Mouse (Mus musculus) heart, embryonic 13.5 days (tissue): ENCODE results near the gene Cryz. TPM values are rescaled to one million over a fixed set of nuclear protein-coding genes. Genes with fewer than 3 reads are reported as not detected.

Source experiments
- ATAC-seq: fragments of 200-750 bp; cut with Nextera tagmentation; 2 replicates; pipeline ENCODE4 v1.8.0; 2017; ENCODE audit warnings: moderate TSS enrichment; ENCODE audit not compliant: insufficient number of reproducible peaks, low FRiP score, low TSS enrichment; ENCODE audit errors: extremely low read depth
- H3K27ac ChIP-seq: fragments of 300-500 bp; sonication (generic); replicated peaks from 2 replicates; pipeline ENCODE4 v1.5.1; 2015; ENCODE audit warnings: moderate library complexity, mild to moderate bottlenecking, inconsistent platforms
- H3K27me3 ChIP-seq: fragments of 300-500 bp; sonication (generic); replicated peaks from 2 replicates; pipeline ENCODE4 v1.6.1; 2015; ENCODE audit warnings: mild to moderate bottlenecking, inconsistent platforms
- H3K36me3 ChIP-seq: fragments of 300-500 bp; sonication (generic); 2 replicates; pipeline ENCODE4 v1.6.1; 2015; ENCODE audit warnings: mild to moderate bottlenecking, inconsistent platforms
- H3K4me1 ChIP-seq: fragments of 300-500 bp; sonication (generic); 2 replicates; pipeline ENCODE4 v1.6.1; 2015; ENCODE audit warnings: inconsistent platforms
- H3K4me2 ChIP-seq: fragments of 300-500 bp; sonication (generic); 2 replicates; pipeline ENCODE4 v1.6.1; 2015; ENCODE audit warnings: inconsistent platforms, mild to moderate bottlenecking, moderate library complexity
- H3K4me3 ChIP-seq: fragments of 300-500 bp; sonication (generic); 2 replicates; pipeline ENCODE4 v1.5.1; 2015; ENCODE audit warnings: moderate library complexity, mild to moderate bottlenecking, inconsistent platforms
- H3K9ac ChIP-seq: fragments of 300-500 bp; sonication (generic); 2 replicates; pipeline ENCODE4 v1.6.1; 2015; ENCODE audit warnings: inconsistent platforms, mild to moderate bottlenecking, moderate library complexity
- H3K9me3 ChIP-seq: fragments of 300-500 bp; sonication (generic); 2 replicates; pipeline ENCODE4 v1.6.1; 2016; ENCODE audit warnings: inconsistent platforms
- WGBS: fragments of 180-500 bp; shearing (Covaris S2); methylation state at CpG from one replicate; pipeline ENCODE4 v1.1.7; 2015; ENCODE audit warnings: mixed read lengths; 5-methylcytosine and 5-hydroxymethylcytosine counted together
- polyA plus RNA-seq: library from polyadenylated mRNA; unstranded; fragments of >200 nt; fragmentation: Nextera tagmentation; extraction: Ambion mirVana; gene quantifications from 2 replicates; pipeline ENCODE4 v1.2.1, GENCODE M21; 2015

Gene Cryz
- polyA plus RNA-seq, 1 experiment from 2014 or later, result 9.6 TPM

GRCm38 (mm10) chr3:154652581-154653420 lies 56.3 kb downstream of the Cryz start:
- 41% methylated on average over 24 of the region's 24 CpGs for WGBS
- Histone ChIP-seq H3K27ac (no peak overlapping the region), H3K36me3 (no peaks in the 10 kb centered on the region), H3K27me3 (peaks cover 34% of the 10 kb centered on the region), H3K4me2 (no peak overlapping the region), H3K9me3 (no peaks in the 10 kb centered on the region), H3K4me1 (peaks cover 9% of the 10 kb centered on the region), H3K9ac (no peak overlapping the region), H3K4me3 (no peak overlapping the region)
- no peak for ATAC-seq

- Histone ChIP-seq H3K4me2 (no peak overlapping the region), H3K9ac (no peak overlapping the region), H3K36me3 (no peaks in the 10 kb centered on the region), H3K27me3 (peaks cover 34% of the 10 kb centered on the region), H3K27ac (no peak overlapping the region), H3K4me1 (peaks cover 9% of the 10 kb centered on the region), H3K9me3 (no peaks in the 10 kb centered on the region), H3K4me3 (no peak overlapping the region)
- 68% methylated on average over 5 of the region's 5 CpGs for WGBS
- ATAC-seq, result no peak
These were observed 56.9 kb downstream of the Cryz start for GRCm38 (mm10) chr3:154653454-154653853.

DNA sequence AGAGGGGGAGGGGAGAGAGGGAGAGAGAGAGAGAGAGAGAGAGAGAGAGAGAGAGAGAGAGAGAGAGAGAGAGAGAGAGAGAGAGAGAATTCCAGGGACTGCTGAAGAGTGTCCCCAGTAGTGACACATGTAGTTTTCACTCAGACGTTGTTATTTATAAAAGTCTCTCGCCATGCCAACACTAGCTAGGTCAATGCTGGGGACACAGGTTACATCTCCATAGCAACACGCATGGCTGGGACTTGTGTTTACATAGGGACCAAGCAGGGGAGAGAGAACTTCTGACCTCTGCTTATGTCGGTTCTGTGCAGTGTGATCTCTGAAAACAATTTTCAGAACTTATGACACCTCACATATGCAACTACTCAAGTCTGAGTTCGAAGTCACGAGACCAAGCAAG lies 57.8 kb downstream of the Cryz start:
- H3K27me3 ChIP-seq, result peaks cover 34% of the 10 kb centered on the region
- no peak for ATAC-seq
- 50% methylated on average over 6 of the region's 6 CpGs for WGBS
- H3K4me1 ChIP-seq, result peaks cover 9% of the 10 kb centered on the region
- H3K27ac ChIP-seq, result no peak overlapping the region
- H3K9me3 ChIP-seq, result no peaks in the 10 kb centered on the region
- H3K4me2 ChIP-seq, result no peak overlapping the region
- H3K36me3 ChIP-seq, result no peaks in the 10 kb centered on the region
- H3K9ac ChIP-seq, result no peak overlapping the region
- no peak overlapping the region for H3K4me3 ChIP-seq

GRCm38 (mm10) chr3:154654901-154655300 lies 58.4 kb downstream of the Cryz start:
- Histone ChIP-seq H3K9ac (no peak overlapping the region), H3K27ac (no peak overlapping the region), H3K36me3 (no peaks in the 10 kb centered on the region), H3K4me3 (no peak overlapping the region), H3K27me3 (peaks cover 32% of the 10 kb centered on the region), H3K4me1 (peaks cover 9% of the 10 kb centered on the region), H3K9me3 (no peaks in the 10 kb centered on the region), H3K4me2 (no peak overlapping the region)
- no peak for ATAC-seq
- WGBS, result 38% methylated on average over 12 of the region's 12 CpGs

DNA sequence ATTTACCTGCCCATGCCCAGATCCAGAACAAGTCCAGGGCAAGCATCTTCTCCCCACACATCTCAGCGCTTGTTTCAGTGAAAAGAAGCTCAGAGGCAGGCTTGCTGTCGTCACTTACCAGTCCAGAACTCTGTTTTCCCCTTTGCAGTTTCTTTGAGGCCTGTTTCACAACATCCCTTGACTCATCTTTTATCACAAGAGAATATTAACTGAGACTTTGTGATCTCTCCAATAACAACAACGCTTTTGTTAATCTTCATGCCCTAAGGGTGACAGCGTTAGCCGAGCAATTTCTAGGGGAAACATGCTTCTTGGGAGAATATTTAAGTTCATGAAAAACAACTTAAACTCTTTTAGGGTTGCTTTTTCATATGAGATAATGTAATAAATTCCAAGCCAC lies 59.2 kb downstream of the Cryz start:
- Histone ChIP-seq H3K27me3 (peaks cover 28% of the 10 kb centered on the region), H3K9ac (no peak overlapping the region), H3K4me3 (no peak overlapping the region), H3K9me3 (no peaks in the 10 kb centered on the region), H3K36me3 (no peaks in the 10 kb centered on the region), H3K27ac (no peak overlapping the region), H3K4me1 (peaks cover 9% of the 10 kb centered on the region), H3K4me2 (no peak overlapping the region)
- ATAC-seq, result no peak
- 79% methylated on average over 5 of the region's 5 CpGs for WGBS

DNA sequence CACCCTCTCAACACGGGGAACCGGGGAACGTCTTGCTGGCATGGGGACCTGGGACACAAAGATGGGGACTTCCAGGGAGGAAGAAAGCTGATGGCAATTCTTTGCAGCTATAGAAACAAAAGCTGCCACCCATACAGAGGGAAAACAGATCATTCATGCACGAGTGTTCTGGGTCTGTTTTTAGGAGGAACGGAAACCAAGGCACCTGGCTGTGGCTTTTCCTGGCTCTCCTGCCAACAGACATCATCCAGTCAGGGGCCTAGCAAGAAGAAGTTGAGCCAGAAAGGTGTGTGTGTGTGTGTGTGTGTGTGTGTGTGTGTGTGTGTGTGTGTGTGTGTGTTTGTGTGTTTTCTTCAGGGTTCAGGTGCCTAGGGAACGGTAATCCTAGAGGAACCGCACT lies 67.0 kb downstream of the Cryz start, which contains the start of gene Erich3:
TSS of gene Erich3 (plus strand) at position 315 of the 400 bp plus-strand sequence.
- peaks cover 59% of the 10 kb centered on the region for H3K27me3 ChIP-seq
- H3K4me3 ChIP-seq, result peak within 1 kb of the TSS; percentile 54
- WGBS, result 29% methylated on average over 7 of the region's 7 CpGs
- H3K4me2 ChIP-seq, result peak within 1 kb of the TSS; percentile 83
- no peak for ATAC-seq
- H3K9ac ChIP-seq, result peak within 1 kb of the TSS; percentile 68
- H3K27ac ChIP-seq, result no peak within 1 kb of the TSS
- peaks cover 13% of the 10 kb centered on the region for H3K4me1 ChIP-seq
- no peaks in the 10 kb centered on the region for H3K36me3 ChIP-seq
- H3K9me3 ChIP-seq, result no peaks in the 10 kb centered on the region

DNA sequence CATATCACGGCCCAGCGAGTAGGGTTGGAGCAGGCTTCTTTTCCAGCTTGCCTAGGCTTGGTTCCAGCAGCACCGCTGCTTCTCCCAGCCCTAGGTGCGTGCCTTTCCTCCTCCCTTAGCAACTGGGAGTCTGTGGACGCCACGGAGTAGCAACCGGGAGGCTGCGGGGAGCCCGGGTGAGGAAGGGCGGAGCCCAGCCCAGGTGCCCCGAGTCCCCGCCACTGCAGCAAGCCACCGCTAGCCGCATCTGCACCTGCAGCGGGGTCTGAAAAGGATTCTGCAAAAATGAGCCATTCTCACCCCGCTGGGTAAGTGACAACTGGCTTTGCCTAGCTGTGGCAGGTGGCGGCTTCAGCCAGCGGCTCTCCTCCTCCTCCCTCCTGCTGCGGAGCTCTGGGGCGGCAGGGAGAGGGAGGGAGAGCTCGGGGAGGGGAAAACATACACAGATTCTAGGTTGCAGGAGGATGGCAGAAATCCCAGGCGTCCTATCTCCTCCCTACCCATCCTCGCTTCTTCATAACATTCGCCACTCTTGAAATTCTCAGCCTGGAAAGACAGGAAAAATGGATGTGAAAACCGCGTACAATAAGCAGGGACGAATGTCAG lies 67.6 kb downstream of the Cryz start:
- peak overlapping the region; percentile 54 for H3K4me3 ChIP-seq
- no peak for ATAC-seq
- peak overlapping the region; percentile 68 for H3K9ac ChIP-seq
- H3K27ac ChIP-seq, result no peak overlapping the region
- no peaks in the 10 kb centered on the region for H3K9me3 ChIP-seq
- peak overlapping the region; percentile 83 for H3K4me2 ChIP-seq
- peaks cover 59% of the 10 kb centered on the region for H3K27me3 ChIP-seq
- H3K36me3 ChIP-seq, result no peaks in the 10 kb centered on the region
- 3% methylated on average over 27 of the region's 27 CpGs for WGBS
- H3K4me1 ChIP-seq, result peaks cover 13% of the 10 kb centered on the region

GRCm38 (mm10) chr3:154664636-154665035 lies 68.1 kb downstream of the Cryz start:
- Histone ChIP-seq H3K4me1 (peaks cover 13% of the 10 kb centered on the region), H3K9me3 (no peaks in the 10 kb centered on the region), H3K27me3 (peaks cover 59% of the 10 kb centered on the region), H3K36me3 (no peaks in the 10 kb centered on the region), H3K9ac (no peak overlapping the region), H3K4me3 (peak overlapping the region; percentile 54), H3K27ac (no peak overlapping the region), H3K4me2 (peak overlapping the region; percentile 83)
- 29% methylated on average over 4 of the region's 4 CpGs for WGBS
- no peak for ATAC-seq

GRCm38 (mm10) chr3:154668485-154668884 lies 72.0 kb downstream of the Cryz start:
- Histone ChIP-seq H3K9me3 (no peaks in the 10 kb centered on the region; the same call in 1 of the 2 replicates), H3K4me2 (no peak overlapping the region), H3K4me1 (peaks cover 16% of the 10 kb centered on the region), H3K27me3 (peaks cover 42% of the 10 kb centered on the region), H3K4me3 (no peak overlapping the region), H3K36me3 (no peaks in the 10 kb centered on the region), H3K9ac (no peak overlapping the region), H3K27ac (no peak overlapping the region)
- ATAC-seq, result no peak
- WGBS, result 75% methylated on average over 3 of the region's 3 CpGs

DNA sequence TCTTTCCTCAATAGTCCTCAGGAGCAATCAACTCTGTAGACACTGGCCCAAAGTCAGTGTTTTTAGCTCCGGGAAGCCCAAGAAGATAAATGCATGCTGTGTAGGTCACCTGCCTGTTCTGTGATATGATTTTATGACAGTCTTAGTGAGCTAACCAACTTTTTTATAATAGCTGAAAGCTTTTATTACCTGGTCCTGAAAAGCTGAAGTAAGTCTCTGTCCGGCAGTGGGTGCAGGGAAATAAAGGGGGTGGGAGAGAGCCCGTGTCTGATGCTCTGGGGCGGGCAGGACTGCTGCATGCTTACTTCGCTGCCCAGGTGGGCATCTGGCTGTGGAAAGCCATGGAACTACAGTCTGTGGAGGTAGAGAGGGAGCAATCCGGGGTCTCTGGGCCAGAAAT lies 74.1 kb downstream of the Cryz start:
- no peak for ATAC-seq
- WGBS, result 71% methylated on average over 6 of the region's 6 CpGs

DNA sequence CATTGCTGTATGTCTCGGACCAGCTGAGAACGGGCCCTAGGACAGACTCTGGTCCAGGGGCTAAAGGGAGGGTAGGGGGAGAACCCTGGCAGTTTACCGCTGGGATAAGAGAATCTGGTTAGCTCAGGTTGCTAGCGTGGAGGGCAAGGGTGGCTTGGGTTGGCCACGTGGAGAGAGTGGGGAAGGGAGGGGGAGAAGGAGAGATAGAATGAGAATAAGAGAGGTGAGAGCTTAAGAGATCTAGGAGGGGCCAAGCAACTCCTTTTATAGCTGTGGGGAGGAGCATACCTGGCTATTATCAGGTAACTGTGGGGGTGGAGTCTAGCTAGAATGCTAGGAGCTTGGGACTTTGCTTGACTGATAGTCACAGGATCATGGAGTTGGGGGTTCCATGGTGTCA lies 74.5 kb downstream of the Cryz start:
- peaks cover 4% of the 10 kb centered on the region; the same call in 1 of the 2 replicates for H3K4me1 ChIP-seq
- ATAC-seq, result no peak

More for the DNA sequence above, 74.1 kb downstream of the Cryz start:
- Histone ChIP-seq H3K27ac (no peak overlapping the region), H3K9ac (no peak overlapping the region), H3K27me3 (peaks cover 22% of the 10 kb centered on the region), H3K4me3 (no peak overlapping the region), H3K4me1 (peaks cover 4% of the 10 kb centered on the region; the same call in 1 of the 2 replicates), H3K36me3 (no peaks in the 10 kb centered on the region), H3K4me2 (no peak overlapping the region), H3K9me3 (no peaks in the 10 kb centered on the region; the same call in 1 of the 2 replicates)

More for the DNA sequence above, 74.5 kb downstream of the Cryz start:
- Histone ChIP-seq H3K4me3 (no peak overlapping the region), H3K9me3 (no peaks in the 10 kb centered on the region; the same call in 1 of the 2 replicates), H3K36me3 (no peaks in the 10 kb centered on the region), H3K27ac (no peak overlapping the region), H3K4me2 (no peak overlapping the region), H3K27me3 (peaks cover 17% of the 10 kb centered on the region), H3K9ac (no peak overlapping the region)
- WGBS, result 54% methylated on average over 5 of the region's 5 CpGs
